Mouse (Mus musculus) Muller cell, postnatal 12 days (primary cell): Measurements from ENCODE around the gene Mon2.
"Not testable (repeated sequence)": the region's sequence is repeated elsewhere in the genome, so short reads cannot be mapped to it uniquely, and the experiment has no call there.

ENCODE experiments used
- DNase-seq: peaks from one replicate; pipeline ENCODE4 v3.0.0-alpha.2; 2015; ENCODE audit errors: inconsistent ontology term

Mon2 gene

DNA sequence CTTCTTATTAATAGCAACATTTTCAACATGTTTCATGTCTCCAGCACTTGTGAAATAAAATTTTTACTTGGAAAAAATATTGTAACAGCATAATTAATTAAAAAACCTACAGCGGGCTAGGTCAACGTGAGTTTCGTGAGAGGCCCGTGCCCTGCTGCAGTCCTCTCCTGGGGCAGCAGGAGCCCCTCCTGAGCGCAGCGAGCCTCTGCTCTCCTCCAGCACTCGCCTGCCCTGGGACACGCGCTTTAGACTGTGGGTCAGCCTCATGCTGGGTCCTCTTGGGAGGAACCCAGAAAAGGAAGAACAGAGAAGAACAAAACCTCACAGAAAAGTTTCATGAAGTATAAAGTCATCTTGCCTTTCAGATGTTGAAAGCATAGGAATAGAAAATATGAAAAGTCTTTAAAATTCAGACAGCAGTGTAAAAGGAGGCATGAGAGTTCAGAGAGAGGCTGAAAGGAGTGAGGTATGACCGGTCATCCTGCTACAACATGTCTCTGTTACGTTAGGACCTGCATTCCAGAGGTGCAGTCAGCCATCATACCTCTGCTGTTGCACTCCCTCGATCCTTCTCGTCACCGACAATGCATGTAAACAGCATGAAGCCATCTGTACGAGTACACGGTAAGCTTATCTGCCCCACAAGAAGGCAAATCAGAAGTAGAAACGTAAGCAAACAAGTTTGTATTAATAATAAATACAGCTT lies 81.8 kb downstream of the Mon2 start:
- no peak for DNase-seq

DNA sequence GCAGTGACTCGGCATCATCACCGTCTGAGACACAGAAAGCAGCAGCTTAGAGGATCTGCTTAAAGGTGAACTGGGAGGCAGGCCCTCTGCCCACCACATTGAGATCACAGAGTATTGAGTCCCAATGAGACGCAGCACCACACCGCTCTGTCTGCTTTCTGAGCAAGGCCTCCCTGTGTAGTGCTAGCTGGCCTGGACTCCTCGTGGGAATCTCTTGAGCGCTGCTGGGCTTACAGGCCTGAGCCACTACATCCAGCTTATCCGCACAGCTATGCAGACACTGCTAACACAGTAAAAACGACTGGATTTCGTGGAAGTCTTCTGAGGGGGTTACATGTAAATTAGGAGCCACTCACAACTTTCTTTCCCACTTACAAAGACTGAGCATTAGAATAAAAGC lies 84.7 kb downstream of the Mon2 start:
- no peak for DNase-seq

DNA sequence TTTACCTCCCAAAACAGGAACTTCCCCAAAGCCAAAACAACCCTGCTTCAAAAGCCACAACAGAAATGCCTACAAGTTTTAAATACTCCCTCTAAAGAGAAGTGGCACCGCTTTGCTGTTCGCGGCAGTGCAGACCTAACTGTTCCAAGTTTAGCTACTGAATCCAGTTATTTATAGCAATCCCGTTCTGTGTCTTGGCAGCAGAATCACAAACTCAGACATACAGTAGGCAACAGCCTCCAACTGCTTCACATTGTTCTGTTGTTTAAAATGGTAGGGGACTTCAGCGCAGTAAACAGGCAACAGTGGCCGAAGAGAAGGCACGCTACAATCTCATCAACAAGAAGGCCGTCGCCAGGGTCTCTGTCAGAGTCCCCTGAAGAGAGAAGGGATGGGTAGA lies 85.3 kb downstream of the Mon2 start:
- DNase-seq, result no peak

DNA sequence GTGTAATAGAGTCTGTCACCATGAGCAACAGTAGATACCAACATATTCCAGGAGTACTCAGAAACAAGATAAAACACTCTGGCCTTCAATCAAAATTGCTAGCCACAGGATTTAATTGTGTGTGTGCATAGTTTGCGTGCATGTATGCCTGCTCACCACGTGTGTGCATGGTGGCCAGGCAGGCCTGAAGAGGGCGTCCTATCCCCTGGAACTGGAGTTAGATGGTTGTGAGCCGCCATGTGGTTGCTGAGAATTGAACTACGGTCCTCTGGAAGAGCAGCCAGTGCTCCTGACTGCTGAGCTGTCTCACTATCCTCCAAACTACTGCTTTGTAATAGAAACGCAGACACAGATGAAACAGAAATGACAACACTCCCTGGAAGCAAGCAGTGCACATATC lies 85.7 kb downstream of the Mon2 start:
- DNase-seq, result no peak

DNA sequence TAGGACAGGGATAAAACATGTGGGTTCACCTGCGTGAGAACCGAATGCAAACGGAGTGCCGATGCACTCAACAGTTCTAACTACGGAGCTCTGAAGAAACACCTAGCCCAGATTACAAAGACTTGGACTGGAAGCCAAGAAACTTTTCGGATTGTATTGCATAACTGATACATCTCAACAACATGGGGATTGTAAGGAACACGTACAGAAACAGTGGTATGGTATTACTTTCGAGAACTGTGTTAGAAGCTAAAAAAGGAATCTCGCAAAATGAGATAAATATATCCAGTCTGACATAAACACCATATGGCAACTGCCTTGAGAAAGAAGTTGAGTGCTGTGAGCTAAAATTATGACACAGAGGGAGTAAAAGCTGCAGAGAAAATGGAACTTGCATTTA lies 86.4 kb downstream of the Mon2 start:
- no peak for DNase-seq

DNA sequence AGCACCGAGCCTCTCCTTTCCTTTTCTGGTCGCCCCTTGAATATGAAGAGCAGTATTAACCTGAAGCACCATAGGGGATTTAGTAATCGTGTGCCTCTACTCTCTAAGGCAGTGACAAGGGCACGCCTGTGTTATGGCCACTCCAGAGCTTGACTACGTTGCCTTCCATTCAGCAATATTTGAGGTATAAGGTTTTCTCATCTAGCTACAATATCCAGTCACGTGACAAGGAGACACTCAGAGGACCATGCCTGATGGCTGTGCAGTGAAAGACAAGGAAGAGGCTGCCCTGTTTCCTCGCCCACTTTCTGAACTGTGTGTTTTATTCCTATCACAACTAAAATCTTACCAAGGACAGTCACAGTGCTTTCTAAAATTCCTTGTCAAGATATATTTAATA lies 87.9 kb downstream of the Mon2 start:
- no peak for DNase-seq

DNA sequence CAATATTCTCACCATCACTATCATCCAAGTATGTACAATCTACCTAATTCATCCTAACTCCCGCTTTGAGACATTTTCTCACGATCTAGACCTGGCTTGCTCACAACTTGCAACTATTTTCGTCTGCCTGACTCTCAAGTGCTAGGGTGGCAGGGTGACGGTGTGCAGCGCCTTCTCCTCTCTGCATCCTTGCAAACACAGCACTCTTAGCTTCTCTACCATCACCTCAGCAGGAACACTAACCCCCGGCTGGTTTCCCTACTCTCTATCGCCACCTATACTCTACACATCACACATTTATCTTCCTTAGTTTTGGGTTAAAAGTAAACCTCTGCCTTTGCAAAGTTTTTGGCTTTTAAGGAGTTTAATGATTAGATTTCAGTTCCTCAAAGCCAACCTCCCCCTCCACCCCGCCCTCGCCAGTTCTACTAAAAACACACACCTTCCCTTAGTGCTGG lies 88.6 kb downstream of the Mon2 start:
- DNase-seq, result no peak

DNA sequence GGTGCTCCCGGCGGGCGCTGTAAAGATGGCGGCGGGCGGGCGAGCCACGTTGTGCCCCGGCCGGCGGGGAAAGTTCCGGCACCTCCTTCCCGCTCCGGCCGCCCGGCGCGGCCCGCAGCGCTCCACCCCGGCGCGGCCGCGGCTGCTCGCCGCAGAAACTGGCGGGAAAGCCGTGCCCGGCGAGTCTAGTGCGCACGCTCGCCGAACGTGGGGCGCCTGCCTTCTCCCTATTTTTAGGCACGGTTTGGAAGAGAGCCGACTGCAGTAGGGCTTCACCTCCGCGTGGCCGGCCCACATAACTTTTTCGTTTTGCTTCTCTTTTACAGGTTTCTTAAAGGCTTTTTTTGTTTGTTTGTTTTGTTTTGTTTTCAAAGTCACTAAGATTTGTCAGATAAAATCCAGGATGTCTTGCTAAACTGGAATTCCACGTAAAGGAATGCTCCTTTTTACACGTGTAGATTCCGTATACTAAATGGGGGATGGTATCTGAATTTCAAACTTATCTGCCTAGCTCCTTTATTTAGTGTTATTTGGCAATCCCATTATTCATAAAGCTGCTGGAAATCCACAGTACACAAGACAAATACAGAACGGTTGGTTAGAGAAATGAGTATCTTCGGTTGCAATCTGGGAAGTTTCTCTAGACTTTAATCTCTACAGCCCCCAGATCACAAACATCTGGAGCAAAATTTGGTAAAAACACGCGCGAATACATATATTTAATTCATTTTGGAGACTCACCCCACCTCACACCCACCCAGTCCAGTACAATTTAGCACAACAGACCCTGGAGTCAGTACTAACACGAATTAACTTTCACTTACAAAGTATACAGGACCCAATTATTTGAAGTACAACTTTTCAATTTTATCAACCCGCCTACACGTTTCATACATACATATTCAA lies 89.7 kb downstream of the Mon2 start:
- peak; percentile 86 for DNase-seq

DNA sequence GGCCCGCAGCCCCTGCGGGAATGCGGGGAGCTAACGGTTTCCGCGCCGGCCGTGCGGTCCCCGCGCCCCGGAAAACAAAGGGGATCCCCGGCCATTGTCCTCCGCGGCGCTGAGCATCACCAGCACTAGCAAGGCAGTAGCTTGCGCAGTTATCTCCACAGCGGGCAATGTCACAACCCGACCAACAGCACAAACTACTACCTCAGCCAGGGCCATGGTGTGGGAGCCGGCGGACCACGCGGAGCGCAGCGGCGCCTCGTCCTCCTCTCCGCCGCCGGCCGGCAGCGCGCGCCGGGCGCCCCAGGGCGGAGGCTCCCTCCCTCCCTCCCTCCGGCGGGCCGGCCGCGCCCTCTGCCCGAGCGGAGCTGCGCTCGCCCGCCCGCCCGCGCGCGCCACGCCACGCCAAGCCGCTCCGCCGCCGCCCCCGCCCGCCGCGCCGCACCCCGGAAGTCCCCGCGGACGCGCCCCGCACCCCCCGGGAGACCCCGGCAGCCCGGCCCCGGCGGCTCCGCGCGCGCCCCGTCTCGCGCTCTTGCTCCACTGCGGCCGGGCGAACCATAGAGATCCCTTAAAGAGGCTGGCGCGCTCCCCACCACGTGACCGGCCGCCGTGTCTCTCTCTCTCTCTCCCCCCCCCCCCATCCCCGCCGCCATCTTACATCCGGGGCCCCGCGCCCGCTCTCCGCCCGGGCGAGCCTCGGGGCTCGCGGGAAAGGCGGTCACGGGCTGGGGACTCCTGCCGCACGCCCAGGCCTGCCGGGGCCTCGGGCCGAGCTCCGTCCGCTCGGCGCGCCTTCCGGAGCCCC lies 90.6 kb downstream of the Mon2 start:
- DNase-seq, result peak; percentile 94

DNA sequence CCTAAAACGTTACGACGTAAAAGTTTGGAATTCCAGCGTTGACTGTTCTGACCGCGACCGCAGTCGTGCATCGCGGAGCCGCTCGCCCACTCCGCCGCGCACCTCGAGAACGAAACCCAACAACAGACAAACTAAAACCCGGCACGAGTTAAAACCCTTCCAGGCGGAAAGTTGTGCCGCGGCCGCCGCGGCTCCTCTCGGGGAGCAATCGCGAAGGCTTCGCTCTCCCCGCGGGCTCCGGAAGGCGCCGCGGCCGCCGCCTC lies 91.1 kb downstream of the Mon2 start:
- DNase-seq, result peak; percentile 68

DNA sequence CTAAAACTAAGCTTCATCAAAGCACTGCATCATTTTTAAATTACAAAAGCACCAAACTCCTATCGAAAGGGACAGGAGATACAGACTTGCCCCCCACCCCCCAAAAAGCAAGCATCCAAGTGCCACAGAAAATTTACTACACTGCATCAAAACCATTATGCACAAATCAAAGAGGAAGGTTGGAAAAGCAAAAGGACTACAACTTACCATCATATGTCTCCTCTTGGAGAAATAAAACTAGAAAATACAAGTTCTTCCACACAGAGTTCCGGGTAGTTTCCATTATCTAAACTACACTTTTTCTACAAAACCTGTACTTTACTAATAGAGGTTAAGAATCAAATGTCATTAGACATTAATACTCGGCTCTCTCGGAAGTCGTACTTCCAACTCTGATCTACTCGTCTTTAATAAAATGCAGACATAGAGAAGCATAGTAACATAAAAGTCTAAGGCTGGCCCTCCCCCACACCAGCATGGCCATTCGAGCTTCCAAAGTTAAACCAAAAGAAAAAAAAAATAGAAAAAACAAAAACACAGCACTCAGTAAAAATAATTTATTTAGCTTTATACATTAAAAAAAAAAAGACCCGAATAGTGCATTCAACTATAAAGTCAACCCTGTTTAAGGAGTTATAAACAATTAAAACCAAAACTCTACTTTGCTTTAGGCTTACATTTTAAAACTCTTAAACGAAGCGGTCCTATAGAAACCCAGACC lies 91.6 kb downstream of the Mon2 start:
- DNase-seq, result no peak

DNA sequence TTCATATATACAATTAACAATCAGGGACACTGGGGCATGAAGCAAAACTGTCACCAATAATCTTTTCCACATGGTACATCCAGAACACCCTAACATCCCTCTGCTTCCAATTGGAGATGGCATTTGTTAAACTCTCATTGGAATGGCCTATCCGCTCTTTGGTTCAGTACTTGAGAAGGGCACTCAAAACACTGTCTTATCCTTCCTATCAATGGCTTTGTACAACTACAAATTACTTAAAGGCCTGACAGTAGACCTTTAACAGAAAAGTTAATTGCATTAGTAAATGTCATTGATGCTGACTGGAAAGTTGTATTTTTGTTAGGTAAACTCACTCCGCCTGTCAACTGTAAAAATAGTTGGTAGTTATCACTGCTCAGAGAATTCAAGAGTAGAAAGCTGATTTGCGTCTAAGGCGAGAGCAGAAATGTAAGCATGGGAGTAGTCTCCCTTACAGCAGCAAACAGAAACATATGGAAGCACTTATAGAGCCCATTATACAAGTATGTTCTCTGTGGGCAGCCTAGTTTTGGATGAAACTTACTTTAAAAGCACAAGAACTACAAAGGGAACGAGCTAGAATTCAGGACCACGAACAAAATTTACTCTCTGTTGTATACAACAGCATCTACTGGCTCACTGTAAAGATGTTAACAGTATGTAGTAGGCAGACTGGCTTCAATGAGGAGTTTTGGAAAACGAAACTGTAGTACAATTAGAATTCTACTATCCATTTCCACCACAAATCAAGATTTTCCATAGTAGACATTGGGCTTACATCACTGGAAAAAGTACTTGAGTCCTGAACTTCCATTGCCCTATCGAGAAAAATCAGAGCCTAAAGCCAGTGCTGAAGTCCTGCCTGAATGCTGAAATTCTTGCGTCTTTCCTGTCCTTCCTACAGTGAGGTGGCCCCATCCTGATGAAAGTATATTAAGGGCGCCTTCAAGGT lies 92.5 kb downstream of the Mon2 start:
- DNase-seq, result peak; percentile 65

DNA sequence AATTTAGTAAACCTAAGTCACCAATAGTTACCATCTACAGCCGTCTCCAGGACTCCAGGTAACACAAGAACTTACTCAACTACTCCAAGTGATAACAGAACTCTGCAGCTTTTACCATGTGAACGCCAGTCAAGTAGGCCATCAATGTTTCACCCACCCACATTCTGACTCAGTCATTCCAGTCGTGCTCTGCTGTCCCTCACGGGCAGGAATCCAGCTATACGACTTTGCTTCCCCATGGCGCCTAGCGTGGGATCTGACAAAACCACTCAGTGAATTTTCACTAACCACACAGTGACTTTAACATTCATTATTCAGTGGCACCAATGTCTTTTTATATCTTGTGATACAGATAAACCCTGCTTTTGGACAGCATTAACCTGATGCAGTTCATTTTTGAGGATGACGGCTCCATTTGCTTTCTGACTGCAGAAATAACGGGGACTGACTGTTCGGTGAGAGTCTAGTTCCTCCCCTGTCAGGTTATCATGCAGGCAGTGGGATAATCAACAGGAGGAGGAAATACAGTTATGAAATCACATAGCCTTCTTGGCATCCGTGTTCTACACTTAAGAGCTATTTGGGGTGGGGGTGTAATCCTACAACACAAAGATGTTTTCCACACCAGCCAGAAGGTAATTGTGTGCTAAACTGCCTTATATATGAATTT lies 93.3 kb downstream of the Mon2 start:
- peak; percentile 85 for DNase-seq

DNA sequence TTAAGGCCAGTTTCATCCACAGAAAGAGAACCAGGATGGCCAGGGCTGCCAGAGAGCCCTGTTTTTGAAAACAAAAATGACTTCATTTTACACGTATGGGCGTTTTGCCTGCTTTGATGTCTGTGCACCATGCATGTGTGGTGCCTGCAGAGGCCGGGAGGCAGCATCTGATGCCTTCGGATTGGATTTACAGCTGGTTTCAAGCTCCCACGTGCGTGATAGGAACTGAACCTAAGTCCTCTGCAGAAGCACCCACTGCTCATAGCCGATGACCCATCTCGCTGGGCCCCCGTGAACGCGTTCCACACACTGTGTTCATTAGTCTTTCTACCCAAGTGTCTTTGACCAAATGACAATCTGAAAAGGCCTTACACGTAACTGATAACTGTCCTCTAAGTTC lies 96.2 kb downstream of the Mon2 start:
- DNase-seq, result no peak

DNA sequence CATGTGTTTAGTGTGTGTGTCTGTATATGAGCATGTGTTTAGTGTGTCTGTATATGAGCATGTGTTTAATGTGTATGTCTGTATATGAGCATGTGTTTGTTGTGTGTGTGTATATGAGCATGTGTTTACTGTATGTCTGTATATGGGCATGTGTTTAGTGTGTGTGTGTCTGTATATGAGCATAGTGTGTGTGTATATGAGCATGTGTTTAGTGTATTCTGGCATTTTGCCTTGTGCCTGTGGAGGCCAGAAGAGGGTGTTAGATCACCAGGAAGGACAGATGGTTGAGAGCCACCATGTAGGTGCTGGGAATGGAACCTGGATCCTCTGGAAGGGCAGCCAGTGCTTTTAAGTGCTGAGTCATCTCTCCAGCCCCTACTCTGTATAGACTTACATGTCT lies 96.9 kb downstream of the Mon2 start:
- DNase-seq, result no peak

DNA sequence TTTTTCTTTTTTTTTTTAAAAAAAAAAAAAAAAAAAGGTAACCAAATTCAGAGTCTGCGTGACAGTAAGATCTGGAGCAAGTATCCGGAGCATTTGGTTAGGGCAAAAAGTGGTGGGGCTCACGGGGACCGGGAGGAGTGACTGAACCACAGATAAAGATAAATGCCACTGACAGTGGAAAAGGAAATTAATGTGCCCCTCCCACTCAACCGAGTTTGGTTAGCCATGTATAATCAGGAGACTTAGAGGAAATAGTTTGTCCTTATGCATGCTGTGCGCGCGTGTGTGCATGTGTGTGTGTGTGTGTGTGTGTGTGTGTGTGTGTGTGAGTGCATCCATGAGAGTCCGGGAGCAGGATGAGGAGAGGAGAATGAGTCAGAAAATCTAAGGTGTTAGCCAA lies 100.3 kb downstream of the Mon2 start:
- DNase-seq, result no peak

DNA sequence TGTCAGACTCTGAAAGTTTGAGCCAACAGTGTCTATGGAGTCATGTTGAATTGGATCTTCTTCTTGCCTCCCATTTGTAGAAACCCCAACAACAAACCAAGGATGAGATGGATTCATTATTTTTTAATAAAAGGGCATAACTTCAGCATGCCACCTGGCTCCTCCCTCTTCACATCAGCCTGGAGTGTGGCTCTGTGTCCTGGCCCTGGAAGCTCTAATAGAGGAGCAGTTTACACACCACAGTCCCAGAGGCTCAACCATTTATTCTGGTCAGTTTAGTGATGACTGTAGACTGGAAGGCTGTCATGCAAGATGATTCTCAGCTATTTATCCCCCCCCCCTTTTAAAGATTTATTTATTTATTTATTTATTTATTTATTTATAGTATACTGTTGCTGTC lies 103.1 kb downstream of the Mon2 start:
- no peak for DNase-seq

DNA sequence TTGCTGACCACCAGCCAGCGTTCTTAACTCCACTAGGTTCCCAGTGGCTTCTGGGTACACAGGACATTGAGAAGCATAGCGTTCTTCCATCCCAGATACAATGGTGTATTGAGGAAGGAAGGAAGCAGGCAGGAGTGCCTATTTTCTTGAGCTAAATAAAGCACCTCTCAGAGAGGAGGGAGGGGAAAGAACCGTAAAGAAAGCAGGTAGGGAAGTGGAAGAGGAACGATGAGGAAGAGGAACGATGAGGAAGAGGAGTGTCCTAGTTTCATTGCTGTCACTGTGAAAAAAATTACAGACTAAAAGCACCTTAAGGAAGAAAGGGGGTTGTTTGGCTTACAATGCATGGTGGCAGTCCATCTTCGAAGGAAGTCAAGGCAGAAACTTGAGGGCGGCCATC lies 106.1 kb downstream of the Mon2 start:
- DNase-seq, result no peak

DNA sequence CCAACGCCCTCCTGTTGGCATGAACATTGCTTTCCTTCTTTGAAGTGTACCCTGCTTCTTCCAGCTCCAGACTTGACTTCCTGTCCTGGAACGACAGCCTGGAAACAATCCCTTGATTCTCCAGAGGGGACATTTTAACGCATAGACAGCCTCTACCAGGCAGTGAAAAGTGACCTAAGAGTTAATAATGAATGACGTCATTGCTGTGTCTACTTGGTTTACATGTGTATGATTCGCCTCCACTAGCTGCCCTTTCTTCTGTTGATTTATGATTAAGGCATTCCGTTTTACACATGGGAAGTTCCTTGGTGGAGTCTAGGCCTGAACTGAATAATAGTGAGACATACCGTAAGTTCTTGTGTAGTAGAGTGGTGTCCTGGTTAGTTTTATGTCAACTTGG lies 109.9 kb downstream of the Mon2 start:
- no peak for DNase-seq

DNA sequence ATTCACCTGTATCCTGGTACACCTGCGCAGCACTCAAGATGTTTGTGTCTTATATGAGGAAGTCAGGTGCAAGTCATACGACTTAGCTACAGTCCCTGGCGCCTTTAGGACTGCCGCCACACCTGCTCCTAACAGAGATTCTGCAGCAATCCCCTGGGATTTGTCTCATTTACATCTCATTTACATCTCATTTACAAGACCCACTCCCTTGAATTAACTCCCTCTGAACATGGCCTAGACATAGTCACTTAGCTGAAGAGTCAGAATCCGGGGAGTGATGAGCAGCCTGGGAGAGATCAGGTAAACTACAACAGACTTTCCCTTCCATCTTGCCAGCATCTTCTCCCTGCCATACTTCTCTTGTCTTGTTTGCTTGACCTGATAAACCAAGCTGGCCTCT lies 110.7 kb downstream of the Mon2 start:
- DNase-seq, result not testable (repeated sequence)
